Mouse (Mus musculus): ENCODE measurements at regions not wholly inside any gene's neighbourhood (a gene's known extent, or its start where the extent isn't known, plus 50 kb on each side); places are given as distances from the start of the nearest gene placed in this dataset.

- H3K4me1 ChIP-seq = no peaks in the 10 kb centered on the region
Observed at GRCm38 (mm10) chr1:22070028-22070427, 108.3 kb upstream of the Kcnq5 start.

More at GRCm38 (mm10) chr1:22070028-22070427, 108.3 kb upstream of the Kcnq5 start:
- Histone ChIP-seq H3K27me3 (no peaks in the 10 kb centered on the region), H3K4me3 (no peak overlapping the region), H3K4me2 (replicated peaks) (no peak overlapping the region), H3K36me3 (no peaks in the 10 kb centered on the region), H3K9me3 (no peaks in the 10 kb centered on the region), H3K27ac (replicated peaks) (no peak overlapping the region), H3K9ac (replicated peaks) (no peak overlapping the region)
- whole genome bisulfite sequencing = 44% methylated on average over 5 of the region's 5 CpGs
- ATAC-seq (replicated peaks) = no peak
